Mouse (Mus musculus) CH12F3 (cell line): ENCODE results near the gene Psmb9.
"Not testable (repeated sequence)": the region's sequence is repeated elsewhere in the genome, so short reads cannot be mapped to it uniquely, and the experiment has no call there.

Source experiments
- in situ Hi-C: fragments of 300-500 bp; cut with MboI; formaldehyde crosslinking; loops from 2 replicates; pipeline ENCODE4 v1.14.3; 2020; ENCODE audit warnings: low sequenced_read_pairs

Psmb9 gene

DNA sequence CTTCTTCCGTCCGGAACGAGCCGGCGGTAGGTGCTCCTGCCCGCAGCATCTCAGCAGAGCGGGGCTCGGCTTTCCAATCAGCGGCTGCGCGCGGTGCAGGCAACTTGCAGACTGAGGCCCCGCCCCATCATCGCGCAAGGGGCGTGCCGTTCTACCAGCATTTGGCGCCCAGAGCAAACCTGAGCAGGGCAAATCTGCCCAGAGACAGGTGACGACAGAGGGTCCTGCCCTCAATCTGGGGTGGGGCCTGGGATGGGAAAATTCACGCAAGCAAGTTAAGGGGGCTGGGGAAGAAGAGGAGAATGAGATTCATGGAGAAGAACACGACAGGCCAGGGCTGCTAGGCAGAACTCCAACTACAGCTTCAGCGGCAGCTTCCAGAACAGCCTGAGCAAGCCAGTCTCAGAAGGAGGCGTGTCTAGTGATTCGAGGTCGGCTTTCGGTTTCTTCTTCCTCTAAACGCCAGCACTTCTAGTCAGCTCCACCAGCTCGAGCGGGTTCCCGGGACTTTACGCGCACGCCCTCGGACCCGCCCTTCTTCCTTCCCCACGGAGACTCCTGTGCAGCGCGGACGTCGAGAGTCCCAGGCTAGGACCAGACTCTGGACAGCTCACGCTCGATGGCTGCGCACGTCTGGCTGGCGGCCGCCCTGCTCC is at the start of gene Psmb9, which contains the start of gene Tap1:
Gene Psmb9 (minus strand): TSS at position 504 of the 656 bp plus-strand sequence.
Gene Tap1 (plus strand): TSS at position 293 of the 656 bp plus-strand sequence.
- in situ Hi-C loops, result no loop called here

DNA sequence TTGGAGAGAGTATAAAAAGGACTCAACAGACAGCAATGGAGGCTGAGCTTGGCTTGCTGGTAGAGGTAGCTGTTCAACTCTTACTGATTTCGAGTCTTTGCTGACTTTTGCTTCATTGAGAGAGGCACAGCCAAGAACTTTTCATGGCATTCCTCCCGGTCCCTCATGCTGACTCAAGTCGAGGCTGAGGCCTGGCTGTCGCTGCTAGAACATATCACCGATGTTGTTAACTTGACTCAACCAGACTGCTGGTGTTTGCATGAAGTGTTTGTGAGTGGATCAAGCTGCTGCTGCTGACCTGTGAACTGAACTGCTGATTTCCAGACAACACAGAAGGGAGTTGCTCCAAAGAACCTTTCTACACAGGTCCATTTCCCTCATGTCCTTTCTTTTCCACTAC is 49.1 kb upstream of the Psmb9 start:
- in situ Hi-C loops, result no loop called here

DNA sequence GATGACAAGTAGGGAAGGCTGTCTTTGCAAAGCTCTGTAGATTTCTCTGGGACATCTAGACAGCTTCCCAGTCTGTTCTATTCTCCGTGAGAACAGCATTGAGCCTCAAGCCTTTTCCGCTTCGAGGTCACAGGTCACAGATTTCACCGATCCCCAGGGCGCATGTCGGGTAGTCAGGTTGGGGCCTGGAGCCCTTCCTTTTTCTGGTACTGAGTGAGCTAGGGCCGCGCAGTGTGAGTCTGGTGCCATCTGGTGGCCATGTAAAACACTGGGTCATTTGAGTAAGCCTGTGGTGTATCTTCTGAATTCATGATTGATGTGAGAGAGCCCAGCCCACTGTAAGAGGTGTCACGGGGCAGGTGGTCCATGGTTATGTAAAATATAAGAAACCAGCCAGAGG is 47.4 kb upstream of the Psmb9 start:
- in situ Hi-C loops, result no loop called here

DNA sequence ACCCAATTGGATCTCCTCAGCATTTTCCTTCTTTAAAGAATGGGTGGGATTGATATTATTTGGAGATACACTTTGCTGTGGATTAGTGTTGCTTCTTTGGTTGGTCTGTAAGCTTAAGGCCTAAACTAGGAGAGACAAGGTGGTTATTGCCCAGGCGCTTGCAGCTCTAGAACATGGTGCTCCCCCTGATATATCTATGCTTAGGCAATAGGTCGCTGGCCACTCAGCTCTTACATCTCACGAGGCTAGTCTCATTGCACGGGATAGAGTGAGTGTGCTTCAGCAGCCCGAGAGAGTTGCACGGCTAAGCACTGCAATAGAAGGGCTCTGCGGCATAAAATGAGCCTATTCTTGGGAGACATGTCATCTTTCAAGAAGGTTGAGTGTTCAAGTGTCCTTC is 44.5 kb upstream of the Psmb9 start:
- in situ Hi-C loops, result not testable (repeated sequence)

DNA sequence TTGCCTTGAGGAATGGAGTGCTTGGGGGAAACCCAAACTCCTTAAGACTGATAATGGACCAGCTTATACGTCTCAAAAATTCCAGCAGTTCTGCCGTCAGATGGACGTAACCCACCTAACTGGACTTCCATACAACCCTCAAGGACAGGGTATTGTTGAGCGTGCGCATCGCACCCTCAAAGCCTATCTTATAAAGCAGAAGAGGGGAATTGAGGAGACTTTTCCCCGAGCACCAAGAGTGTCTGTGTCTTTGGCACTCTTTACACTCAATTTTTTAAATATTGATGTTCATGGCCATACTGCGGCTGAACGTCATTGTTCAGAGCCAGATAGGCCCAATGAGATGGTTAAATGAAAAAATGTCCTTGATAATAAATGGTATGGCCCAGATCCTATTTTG is 43.4 kb upstream of the Psmb9 start:
- in situ Hi-C loops, result not testable (repeated sequence)

DNA sequence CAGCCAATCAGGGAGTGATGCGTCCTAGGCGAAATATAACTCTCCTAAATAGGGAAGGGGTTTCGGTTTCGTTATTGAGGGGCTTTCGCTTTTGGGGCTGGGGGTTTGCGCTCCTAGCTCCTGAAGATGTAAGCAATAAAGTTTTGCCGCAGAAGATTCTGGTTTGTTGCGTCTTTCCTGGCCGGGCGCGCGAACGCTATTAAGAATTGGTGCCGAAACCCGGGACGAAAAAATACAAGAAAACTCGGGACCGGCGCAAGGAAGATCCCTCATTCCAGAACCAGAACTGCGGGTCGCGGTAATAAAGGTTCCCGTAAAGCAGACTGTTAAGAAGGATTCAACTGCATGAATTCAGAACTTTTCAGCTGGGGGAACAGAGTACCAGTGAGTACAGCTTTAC is 38.3 kb upstream of the Psmb9 start:
- in situ Hi-C loops, result not testable (repeated sequence)

DNA sequence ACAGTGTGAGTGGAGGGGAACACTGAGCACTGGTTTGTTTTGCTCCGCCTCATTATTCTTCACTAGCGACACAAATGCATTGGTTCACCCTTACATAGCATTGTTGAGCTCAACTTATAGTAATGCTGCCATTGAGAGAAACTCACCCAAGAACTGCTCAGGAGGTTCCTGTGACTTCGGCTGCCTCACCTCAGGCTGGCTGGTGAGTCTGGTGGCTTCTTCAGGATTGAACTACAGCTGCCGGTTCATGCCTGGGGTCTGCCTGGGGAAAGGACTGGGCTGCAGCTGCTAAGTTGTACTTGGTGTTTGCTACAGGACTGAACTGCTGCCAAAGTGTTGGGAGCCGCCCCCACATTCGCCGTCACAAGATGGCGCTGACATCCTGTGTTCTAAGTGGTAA is 37.9 kb upstream of the Psmb9 start:
- in situ Hi-C loops, result no loop called here

DNA sequence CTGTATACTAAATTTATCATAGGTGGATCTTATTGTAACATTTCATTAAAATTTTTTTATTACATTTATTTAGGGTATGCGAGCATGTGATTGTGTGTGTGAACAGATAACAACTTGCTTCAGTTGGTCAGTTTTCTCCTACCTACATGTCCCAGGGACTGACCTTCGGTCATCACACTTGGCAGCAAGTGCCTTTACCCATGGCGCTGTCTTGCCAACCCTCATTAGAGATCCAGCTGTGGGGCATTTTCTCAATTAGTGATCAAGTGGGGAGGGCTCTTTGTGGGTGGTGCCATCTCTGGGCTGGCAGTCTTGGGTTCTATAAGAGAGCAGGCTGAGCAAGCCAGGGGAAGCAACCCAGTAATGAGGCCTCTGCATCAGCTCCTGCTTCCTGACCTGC is 37.3 kb upstream of the Psmb9 start:
- in situ Hi-C loops, result no loop called here

DNA sequence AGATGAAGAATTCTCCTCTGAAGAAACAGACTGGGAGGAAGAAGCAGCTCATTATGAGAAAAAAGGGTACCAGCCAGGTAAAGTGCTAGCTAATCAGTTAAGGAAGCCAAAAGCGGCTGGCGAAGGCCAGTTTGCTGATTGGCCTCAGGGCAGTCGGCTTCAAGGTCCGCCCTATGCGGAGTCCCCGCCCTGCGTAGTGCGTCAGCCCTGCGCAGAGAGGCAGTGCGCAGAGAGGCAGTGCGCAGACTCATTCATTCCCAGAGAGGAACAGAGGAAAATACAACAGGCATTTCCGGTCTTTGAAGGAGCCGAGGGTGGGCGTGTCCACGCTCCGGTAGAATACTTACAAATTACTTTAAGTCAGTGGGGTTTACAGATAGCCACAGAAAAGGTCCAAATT is 32.8 kb upstream of the Psmb9 start:
- in situ Hi-C loops, result not testable (repeated sequence)

DNA sequence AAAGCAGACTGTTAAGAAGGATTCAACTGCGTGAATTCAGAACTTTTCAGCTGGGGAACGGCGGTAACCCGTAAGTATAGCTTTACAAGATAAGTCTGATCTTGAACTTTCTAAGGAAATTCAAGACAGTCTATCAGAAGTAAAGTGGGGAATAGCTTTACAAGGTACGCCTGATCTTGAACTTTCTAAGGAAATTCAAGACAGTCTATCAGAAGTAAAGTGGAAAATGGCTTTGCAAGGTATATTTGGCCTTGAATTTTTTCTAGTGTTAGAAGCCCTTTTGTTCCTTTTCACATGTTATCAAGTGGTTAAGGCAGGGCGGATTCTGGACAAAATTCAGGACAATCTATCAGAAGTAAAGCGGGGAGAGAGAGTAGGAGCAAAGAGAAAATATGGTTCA is 32.2 kb upstream of the Psmb9 start:
- in situ Hi-C loops, result not testable (repeated sequence)

DNA sequence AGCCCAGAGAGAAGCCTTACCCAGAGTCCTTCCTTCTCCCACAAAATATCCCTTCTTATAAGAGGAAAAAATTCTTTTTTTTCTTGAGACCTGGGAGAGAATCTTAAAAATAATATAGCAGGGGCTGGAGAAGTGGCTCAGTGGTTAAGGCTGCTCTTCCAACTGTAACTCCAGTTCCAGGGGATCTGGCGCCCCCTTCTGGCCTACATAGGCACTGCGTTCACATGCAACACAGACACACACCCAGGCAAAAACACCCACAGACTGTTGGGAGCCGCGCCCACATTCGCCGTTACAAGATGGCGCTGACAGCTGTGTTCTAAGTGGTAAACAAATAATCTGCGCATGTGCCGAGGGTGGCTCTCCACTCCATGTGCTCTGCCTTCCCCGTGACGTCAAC is 31.5 kb upstream of the Psmb9 start:
- in situ Hi-C loops, result not testable (repeated sequence)

DNA sequence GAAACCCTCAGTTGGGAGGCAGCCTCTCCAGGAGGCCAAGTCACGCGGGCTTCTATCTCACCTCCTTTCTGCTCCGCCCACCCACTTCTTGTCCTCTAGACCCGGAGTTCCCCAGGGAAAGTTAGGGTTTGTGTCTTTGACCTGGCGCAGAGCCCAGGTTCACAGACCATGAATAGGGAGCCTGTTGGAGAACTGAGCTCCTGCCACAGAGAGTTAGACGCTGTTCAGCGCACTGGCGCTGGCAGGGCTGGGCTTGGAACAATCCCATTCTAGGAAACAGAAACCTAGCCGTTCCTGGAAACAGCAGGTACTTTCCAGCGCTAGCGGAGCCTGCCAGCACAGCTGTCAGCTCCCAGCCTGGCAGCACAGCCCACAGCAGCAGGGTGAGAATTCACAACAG is 31.1 kb upstream of the Psmb9 start:
- in situ Hi-C loops, result no loop called here

DNA sequence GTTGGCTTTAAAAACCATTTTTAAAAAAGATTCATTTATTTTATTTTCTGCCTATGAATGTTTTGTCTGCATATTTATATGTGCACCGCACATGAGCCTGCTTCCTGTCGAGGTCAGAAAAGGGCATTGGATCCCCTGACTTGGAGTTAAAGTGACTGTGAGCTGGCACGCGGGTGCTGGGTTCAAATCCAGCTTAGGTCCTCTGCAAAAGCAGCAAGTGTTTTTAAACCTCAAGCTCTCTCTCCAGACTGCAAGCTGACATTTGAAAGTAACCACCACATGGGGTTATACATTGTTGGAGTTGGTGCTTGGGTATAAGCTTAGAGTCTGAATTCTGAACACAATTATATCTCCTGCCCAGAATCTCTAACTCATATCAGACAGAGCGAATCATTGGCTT is 30.4 kb upstream of the Psmb9 start:
- in situ Hi-C loops, result no loop called here

DNA sequence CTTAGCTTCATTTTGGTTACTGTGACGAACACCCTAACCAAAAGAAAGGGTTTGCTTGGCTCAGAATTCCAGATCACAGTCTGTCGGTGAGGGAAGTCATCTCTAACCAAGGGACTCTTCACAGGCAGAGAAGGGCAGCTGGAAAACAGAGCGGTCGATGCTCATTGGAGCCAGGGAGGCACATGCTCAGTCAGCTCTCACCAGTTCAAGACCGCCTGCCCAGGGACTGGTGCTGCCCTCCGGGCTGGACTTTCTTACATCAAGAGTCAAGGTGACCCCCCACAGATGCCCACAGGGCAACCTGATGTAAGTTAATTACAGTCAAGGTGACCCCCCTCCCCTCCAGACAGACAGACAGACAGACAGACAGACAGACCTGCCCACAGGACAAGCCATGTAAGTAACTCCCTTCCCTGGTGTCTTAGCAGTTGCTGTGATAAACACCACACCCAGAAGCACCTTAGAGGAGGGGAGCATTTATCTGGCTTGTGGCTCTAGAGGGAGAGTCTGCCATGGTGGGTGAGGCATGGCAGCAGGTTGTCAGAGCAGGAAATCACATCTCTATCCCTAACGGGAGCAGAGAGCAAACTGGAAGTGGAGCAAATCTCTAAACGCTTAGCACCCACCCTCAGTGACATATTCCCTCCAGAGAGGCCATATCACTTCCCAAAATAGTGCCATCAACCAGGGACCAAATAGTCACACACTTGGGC is 29.8 kb upstream of the Psmb9 start:
- in situ Hi-C loops, result no loop called here

DNA sequence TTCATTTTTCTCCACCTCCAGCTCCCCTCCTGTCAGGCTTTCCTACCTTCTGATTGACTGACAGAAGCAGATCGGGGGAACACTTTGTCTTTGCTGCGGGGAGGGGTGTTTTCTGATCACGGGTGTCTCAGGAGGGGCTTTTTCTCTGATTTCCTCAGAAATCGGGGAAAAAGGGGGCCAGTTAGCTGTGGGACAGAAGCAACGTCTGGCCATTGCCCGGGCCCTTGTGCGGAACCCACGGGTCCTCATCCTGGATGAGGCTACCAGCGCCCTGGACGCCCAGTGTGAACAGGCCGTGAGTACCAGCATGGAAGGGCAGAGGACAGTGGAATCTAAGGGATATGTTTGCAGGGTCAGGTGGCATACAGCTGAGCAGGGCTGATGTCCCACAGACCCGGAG is 27.6 kb upstream of the Psmb9 start:
- in situ Hi-C loops, result no loop called here

DNA sequence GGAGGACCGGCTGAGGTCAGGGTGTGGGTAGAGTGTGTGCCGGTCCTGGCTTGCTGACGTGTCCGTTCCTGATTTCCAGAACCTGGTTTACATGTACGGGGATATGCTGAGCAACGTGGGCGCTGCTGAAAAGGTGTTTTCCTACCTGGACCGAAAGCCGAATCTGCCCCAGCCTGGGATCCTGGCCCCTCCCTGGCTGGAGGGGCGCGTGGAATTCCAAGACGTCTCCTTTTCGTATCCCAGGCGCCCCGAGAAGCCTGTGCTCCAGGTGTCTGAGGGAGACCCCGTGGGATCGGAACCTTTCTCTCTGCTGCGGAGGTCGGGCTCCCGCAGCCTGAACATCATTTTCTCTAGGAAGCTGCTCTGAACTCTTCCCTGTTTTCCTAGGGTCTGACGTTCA is 26.4 kb upstream of the Psmb9 start:
- in situ Hi-C loops, result no loop called here

DNA sequence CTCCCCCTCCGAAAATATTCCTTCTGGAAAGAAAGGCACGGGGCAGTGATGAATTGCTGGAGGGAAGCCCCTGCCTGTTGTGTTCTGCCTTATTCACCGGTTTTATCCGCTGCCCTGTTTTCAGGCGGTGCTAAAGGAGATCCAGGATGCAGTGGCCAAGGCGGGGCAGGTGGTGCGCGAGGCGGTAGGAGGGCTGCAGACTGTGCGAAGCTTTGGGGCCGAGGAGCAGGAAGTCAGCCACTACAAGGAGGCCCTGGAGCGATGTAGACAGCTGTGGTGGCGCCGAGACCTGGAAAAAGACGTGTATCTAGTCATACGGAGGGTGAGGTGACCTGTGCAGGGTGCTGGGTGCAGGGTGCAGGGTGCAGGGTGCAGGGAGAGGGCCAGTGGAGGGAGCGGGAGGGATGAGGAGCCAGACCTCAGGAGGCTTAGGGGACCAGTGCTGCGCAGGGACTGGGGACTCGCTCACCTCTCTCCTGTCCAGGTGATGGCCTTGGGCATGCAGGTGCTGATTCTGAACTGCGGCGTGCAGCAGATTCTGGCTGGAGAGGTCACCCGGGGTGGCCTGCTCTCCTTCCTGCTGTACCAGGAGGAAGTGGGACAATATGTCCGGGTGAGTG is 24.3 kb upstream of the Psmb9 start:
- in situ Hi-C loops, result no loop called here

DNA sequence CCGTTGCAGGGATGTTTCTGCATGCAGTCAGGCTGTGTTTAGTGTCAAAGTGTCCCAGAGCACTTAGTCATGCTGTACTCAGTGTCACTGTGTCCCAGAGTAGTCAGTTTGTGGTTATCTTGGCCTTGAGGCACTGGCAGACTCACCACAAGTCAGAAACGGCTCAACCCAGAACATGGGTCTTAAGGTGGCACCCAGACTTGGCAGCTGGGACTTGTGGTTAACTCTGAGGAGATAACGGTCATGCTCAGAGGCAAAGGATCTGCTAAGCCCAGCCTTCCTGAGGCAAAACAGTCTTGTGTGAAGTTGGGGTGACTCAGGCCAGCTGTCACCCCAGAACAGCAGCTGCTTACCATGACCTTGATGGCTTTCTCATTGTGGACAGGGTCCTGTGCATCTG is 23.0 kb upstream of the Psmb9 start:
- in situ Hi-C loops, result no loop called here

DNA sequence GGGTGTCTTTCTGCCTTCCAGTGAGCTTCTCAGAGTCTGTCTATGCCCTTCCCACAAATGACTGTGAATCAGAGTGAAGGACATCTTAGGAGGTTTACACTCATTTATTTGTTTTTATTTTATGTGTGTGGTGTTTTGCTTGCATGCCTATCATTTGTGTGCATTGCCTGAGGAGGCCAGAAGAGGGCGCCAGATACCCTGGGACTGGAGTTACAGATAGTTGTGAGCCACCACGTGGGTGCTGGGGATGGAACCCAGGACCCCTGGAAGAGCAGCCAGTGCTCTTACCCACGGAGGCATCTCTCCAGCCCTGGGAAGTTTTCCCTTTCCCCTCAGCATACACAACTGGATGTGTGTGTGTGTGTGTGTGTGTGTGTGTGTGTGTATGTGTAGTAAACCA is 22.1 kb upstream of the Psmb9 start:
- in situ Hi-C loops, result no loop called here

DNA sequence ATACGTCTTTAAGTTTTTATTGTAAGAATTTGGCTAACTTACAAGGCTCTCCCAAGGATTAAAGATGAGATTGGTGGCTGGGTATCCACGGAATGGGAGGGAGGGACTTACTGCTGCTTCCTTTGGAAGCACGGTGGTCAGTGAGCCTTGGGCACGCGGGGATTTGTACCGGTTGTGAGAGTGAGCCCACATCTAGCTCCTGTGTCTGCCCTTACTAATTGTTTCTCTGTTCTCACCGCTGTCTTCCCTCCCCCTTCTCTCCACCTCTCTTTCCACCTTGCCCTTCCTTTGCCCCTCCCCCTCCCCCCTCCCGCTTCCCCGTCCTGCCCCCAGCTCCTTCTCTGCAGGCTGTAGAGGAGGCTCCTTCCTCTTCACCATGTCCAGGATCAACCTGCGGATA is 20.9 kb upstream of the Psmb9 start:
- in situ Hi-C loops, result no loop called here

DNA sequence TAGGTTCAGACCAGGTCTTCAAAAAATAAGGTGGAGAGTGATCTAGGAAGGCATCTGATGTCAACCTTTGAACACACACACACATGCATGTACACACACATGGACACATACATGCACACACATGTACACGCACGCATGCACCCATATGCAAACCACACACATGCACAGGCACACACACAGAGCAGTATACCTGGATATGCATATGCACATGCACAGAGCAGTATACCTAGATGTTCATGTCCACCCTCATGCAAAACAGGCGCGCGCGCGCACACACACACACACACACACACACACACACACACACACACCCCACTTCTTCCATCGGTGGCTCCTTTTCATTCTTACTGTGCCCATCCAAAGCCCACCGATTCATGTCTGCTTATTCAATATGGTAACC is 20.3 kb upstream of the Psmb9 start:
- in situ Hi-C loops, result no loop called here

DNA sequence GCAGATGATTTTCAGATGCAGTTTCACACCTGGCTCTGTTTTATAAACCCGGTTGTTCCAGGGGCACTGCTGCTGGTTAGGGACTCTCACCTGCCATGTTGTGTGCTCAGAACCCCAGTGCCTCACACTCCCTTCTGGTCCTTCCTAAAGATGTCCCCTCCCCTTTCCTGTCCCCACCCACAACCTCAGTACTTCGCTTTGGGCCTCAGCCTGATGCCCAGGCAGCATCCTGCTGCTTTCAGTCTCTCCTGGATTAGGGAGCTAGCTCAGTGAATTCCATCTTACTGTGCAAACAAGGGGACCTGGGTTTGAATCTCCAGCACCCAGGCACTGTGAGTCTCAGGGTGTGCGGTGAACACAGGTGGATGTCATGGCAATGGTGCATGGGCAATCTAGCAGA is 19.9 kb upstream of the Psmb9 start:
- in situ Hi-C loops, result no loop called here
